Mouse (Mus musculus): ENCODE data around the gene Thrb.

Gene Thrb

DNA sequence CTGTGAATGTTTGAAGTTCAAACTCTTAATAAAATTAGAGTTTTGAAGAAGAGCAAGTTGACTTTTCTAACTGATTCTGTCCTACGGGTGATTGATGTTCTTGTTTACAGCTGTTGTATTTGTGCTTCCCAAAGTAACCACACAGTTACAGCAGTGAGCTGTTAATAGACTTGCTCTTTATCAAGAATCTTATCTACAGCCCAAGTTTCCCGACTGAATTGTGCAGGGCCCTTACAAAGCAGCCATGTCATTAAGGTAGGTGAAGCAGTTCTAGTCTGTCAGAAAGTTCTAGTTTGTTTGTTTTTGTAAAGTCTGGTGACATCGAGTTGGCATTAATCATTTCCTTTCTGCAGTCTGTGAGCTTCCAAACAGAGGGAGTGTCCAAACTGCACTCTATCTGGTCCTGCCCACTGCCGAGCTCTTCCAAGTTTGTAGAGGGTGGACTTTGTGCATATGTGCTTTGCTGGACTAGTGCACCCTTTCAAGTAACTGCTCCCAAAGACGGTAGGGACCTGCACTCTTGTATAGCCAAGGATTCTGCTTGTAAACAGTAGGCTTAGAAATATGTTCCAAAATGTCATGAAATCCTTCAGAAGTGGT, 124.2 kb downstream of the Thrb start:
- no peak for DNase-seq (ENCODE audit: low spot score)

DNA sequence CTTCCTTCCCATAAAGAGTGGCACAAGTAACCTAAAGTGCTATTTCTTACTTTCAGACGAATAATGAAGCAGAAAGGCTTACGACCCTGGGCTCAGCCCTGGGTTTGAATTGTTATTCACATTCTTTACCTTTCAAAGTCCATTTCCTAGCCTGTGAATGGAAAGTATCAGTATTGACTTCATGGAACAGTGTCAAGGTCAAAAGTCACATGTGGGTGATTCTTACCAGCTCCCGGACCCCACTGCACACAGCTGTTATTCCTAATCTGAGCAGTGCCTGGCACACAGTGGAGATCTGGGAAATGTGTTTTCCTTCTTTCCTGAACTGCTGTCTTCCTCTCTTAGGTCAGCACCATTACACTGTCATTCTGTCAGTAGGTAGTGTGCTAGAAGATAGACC, 125.3 kb downstream of the Thrb start:
- no peak for DNase-seq (ENCODE audit: low spot score)

DNA sequence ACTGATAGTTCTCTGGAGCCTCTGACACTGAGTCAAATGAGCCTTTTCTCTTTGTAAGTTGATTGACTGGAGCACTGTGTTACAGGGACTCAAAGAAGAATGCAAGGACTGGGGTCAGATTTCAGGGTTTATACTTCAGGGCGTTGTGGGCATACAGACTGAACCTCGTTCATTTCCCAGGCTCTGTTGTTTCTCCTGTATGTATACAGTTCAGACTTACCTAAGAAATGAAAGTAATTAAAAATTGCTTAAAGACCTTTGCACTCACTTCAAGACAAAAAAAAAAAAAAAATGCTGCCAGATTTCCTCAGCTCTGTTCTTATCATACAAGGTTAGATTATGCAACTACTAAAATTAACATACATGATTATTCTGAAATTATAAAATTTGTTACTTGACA, 126.2 kb downstream of the Thrb start:
- DNase-seq (ENCODE audit: low spot score): no peak

DNA sequence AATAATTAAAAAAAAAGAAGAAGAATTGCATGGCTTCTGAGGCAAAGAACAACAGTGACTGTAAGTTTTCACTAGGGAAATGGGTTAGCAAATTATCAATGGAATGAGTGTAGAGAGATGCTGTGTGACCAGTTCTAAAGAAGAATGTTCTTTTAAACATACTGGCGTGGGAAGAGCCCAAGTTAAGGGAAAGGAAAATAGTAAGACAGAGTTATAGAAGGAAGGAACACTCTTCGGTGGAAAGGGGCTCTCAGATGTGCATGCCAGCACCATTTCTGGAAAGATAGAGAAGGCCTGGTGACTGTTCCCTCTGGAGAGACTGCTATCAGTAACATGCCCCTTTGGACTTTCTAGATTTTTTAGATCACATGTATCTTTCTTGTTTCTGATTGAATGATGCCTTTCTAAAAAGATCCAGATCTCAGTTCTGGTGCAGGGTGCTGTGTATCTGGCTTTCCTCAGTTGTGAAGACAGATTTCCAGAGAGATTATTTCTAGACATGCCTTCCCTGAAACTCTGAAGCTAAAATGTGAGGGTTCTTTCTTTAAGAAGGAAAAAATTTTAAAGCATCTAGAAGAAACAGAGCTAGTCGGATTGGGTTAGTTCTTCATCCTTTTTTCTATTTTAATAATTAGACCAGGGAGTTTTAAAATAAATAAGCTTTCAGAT, 144.0 kb downstream of the Thrb start:
- DNase-seq (ENCODE audit: low spot score): no peak

DNA sequence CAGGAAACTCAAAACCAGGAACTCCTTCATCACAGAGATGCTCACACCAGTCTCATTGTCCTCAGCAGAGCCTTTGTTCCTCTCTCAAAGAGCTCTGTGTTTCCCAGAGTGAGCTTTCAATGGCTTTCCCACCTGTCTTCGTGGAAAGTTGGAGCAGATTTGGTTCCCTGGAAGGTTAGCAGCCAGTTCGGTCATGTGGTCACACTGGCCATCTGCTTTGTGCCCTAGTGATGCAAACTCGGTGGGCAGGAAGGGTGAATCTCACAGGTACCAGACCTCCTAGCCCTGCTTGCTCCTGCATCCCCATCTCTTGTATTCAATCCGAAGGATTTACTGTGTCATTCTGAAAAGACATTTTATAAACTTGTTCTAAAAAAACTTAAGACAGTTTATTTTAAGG, 151.0 kb downstream of the Thrb start:
- no peak for DNase-seq (ENCODE audit: low spot score)

DNA sequence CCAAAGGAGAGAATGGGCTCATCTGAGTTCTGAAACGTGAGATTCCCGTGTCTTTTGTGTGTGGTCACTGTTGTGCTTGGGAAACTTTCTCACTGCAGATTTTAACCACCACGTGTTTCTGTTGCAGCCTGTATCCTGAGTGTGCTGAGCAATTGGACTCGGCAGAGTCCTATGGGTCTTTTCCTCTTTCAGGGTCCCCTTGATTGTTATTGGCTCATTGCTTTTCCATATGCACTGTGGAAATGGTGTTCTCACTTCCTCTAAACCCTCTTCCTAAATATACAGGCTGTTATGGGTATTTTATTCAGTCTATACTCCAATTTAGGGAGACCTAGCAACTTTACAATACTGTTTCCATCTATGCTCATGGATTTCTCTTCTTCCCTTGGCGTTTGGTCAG, 152.4 kb downstream of the Thrb start:
- no peak for DNase-seq (ENCODE audit: low spot score)

DNA sequence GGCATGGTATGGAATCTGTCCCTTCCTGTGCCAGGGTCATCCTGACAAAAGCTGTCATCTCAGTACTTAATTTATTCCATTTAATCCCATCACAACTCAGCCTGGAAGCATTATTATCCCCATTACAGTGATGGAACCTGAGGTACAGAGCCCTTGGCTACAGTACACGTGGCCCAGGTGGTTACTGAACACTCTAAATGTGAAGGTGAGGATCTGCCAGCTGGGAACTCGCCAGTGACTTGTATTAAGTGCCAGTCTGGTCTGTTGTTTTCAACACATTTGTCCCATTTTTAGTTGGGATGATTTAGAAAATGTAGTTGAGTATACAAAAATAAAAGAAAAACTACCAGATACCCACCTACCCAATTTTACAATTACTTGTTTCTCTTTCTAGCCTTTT, 155.0 kb downstream of the Thrb start:
- no peak for DNase-seq (ENCODE audit: low spot score)

DNA sequence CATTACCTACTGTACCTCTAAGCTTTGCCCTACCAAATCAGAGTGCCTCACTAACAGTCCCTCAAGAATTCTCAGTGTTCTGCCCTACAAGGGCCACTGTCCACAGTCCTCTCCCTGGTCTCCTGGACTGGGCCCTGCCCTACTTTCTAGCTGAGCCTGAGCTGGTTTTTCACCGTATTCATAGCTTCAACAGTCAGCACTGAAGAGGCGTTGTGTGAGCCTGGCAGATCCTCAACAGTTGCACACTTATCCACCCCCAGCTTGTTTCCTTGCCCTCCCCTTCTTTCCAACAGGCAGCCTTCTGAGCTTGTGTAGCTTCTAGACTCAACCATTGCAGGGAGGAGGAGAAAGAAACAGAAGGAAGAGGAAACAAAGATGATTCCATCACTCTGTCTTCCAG, 158.0 kb downstream of the Thrb start:
- no peak for DNase-seq (ENCODE audit: low spot score)

DNA sequence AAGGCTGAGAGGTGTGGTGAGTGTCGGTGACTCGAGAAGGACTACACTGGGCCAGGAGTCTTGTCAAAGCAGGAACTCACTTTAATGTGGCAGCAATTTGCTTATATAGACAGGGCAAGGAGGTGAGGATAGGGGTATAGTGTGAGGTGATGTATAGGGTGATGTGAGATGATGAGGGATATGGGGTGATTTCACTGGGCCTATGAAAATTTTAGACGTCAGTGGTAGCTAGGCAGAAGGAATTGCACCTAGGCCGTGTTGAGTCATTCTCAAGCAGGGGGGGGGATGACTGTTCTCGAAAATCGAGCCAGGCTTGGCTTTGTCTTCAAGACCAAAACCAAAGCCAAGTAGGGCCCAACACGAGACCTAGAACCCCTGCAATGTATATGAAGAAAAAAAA, 162.7 kb downstream of the Thrb start:
- DNase-seq (ENCODE audit: low spot score): no peak

DNA sequence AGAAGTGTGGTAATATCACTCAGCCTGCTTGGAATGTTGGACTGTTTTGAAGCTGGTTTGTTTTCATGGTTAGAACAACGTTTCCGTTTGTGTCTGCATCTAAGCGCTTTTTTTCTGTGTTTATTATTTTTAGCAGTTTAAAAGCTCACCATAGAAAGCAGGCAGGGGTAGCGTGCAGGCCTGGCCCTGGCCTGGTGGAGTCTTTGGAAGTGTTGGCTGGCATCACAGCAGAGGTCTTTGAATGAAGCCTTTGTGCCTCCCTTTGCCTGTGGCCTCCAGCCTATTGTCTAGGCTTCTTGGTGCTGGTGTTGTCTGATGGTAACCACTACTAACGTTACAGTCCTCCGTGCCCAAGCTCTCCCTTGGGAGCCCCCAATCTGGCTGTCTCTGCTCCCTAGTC, 167.3 kb downstream of the Thrb start:
- DNase-seq (ENCODE audit: low spot score): no peak

DNA sequence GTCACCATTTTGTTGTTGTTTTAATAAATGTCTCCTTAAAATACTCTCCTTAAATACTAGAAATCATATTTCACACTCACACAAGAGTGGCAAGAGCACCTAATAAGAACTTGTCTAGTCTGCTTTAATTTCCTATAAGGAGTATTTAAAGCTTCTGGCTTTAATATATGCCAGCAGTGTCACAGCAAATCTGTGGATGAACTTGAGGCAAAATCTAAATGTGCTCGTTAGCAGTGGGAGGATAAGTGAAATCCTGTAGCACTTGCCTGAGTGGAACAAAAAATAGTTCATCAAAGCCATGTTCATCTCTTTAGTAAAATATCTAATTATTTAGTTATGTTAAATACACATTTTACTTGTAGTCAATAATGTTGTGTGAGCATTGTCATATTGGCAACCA, 175.7 kb downstream of the Thrb start:
- no peak for DNase-seq (ENCODE audit: low spot score)

DNA sequence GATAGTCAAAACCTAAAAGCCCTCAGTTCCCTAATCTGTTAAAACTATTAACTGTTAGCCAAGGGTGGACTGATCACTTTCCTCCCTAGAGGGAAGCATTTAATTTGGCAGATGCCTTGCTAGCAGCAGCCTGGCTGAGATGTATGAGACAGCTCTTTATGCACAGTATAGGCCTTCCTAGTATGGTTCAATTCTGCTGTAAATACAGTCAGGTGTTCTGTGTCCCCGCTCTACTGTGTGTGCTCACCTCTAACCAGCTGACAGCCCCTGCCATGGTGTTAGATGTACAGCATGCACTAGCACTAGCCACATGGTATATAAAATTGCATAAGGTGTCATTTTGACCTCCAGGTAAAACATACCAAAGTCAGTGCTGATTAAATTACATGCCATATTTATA, 176.7 kb downstream of the Thrb start:
- DNase-seq (ENCODE audit: low spot score): no peak

DNA sequence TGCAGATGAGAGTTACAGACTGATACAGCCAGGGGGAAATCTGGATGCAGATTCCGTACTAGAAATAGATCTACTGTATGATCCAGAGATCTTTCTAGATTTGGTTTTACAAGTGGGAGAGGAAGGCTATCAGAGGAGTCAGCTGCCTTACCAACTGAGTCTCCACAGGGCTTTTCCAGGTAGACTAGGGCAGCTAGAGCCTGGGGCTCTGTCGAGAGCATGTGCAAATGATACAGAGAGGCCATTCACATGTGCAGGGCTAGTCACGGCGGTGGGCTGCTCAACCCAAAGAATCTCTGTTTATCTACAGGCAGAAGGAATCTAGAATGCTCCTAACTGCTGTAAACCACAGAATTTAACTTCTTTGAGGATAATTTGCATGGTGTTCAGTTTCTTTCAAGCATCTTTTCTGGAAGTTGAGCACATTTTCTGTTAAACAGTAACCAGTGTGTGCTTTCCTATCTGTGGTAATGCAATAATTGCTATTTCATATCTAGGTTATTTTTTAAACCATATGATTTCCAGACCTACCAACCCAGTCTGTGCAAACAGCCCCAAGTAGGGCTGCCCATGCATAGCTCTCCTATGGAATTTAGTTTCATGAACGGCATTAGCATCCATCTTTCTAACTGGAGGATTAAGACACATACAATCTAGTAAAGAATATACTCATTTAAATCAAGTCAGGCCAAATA, 185.1 kb downstream of the Thrb start:
- DNase-seq (ENCODE audit: low spot score): no peak

DNA sequence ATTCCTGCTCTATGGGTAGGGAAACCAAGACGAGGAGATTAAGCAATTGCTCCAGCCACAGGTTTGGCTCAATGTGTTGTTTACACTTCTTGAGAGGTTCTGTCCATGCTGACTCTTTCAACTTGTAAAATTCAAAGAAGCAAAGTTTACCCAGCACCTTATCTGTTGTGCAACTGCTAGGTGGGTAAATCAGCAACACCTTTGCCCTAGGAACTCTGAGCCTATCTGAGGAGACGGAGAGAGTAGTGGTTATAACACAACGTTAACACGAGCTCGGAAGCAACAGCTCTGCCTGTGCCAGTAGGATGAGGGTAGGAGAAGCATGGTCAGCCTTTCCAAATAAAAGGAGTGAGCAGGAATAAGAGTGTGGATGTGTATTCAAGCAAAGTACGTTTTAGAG, 185.8 kb downstream of the Thrb start:
- DNase-seq (ENCODE audit: low spot score): peak; percentile 36

DNA sequence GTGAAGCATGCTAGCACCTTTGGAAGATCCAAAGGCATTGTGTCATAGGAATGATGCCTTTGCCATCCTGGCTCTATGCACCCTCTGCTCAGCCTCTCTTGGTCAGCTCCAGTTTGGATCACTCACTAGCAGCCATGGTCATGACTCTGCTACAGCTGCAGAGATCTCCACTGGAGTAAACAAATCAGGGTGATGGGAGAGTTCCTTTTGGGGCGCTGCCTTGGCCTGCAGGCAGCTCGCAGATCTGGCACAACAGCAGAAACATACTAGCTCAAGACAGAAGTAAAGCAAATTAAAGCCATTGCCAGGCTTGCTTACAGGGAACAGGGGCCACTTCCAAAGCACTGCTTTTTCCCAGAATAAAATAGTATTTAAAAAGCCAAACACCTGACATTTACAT, 186.6 kb downstream of the Thrb start:
- DNase-seq (ENCODE audit: low spot score): peak; percentile 16

DNA sequence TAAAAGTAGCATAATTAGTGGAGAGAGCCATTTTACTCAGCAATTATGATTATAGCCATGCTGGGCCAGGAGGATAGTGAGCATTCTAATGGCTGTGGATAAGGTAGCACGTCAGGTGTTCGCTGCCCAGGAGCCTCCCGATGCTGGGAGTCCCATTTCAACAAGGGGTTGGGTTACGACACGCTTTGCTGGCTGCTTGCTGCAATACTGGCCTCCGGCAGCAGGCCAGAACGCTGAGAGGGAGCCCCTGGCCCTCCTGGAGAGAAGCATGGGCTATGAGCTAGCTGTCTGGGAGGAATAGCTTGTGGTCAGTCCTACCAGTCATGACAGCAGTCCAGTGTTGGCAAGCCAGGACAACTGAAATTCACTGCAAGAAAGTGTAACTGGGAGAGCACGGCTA, 187.2 kb downstream of the Thrb start:
- DNase-seq (ENCODE audit: low spot score): no peak

DNA sequence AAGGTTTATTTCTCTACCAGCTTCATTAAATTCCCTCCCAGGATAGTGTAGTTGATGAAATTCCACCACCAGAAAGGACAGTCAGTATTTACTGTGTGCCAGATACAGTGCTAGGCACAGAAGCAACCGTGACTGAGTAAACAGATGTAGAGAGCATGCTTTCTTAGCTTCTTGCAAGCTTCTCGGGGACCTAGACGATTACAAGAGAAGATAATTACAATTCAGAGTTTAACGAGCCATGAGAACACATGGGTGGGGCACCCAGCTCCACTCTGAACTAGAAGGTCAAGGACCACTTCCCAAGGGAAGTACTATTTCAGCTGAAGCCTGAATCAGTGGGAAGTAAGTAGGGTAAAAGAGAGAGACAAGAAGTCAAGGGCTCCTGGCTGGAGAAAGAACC, 190.3 kb downstream of the Thrb start:
- DNase-seq (ENCODE audit: low spot score): no peak

DNA sequence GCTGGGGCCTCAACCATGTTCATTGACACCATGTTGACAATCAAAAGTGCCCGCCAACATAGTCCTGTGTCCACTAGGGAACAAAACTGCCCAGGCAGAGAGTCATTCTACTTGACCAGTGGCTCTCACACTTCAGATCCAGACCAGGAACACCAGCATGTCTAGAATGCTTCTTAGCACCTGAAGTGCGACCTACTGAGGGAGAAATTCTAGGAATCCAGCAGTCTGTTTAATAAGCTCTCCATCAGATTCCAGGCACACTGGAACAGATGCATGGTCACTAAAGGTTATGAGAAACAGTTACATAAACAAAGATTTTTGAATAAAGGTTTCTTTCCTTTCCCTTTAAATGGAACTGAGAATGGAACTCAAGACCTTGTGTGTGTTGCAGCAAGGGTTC, 192.2 kb downstream of the Thrb start:
- peak; percentile 39 for DNase-seq (ENCODE audit: low spot score)

DNA sequence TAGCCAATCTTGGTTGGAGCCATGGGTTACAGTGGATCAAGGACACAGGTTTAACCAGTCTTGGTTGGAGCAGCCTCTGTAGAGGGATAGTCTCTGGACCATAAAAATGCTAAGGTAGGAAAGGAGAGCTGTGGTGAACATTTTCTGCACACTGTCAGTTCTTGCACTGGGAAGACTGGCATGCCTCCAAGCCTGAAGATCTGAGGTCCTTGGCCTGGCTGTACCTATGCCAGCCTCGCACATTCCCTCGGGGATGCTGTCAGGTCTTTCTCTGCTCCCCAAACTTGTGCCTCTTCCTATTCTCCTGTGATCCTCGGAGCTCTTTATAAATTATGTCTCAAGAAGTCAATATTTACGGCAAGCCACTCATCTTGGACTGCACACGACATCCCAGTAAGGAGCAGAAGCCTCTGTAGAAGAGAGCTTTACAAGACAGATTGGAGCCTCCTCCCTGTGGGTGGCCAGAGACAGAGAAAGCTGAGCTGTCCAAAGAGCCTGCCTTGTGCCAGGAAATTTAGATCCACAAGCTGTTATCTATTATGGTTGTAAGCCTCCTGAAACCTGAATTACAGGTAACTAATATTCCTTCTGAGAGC, 199.8 kb downstream of the Thrb start:
- no peak for DNase-seq (ENCODE audit: low spot score)

DNA sequence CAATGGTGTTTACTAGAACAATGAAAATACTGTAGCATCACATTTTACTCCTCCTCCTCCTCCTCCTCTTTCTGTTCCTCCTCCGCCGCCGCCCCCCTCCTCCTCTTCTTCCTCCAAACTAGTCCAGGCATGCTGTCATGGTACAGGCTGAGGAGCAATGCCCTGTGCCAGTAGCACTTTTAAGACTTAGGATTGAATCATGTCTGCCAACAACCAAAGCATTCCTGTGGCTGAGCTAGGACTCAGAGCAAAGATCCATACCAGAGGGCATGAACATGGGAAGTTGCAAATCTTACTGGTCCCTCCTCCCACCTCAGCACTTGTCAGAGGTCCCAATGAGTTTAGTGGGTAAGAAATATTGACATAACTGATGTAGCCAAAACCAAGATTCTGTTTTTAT, 202.6 kb downstream of the Thrb start:
- DNase-seq (ENCODE audit: low spot score): no peak

DNA sequence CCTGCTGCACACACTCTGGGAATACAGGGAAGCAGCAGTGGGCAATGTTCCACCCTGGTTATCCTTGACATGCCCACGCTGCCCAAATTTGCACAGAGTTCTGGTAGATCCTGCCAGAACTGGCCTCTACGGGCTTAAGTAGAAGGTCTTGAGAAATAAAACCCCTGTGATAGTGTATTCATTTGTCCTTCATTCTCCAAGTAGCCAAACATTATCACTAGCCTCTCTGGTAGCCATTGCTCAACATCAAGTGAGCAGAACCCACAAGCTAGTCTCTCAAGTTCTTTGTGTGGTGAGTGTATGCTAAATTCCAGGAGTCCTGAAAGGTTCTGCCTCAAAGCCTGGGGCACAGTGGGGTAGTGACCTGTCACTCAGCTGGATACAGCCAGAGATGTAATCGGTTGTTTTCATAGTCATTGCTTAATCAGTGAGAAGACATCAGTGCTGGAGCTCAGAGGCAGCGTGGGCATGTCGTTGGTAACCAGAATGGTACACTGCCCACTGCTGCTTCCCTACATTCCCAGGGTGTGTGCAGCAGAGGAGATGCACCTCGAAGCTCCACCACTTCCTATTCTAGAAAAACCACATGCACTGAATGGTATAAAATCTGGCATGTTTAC, 203.8 kb downstream of the Thrb start:
- no peak for DNase-seq (ENCODE audit: low spot score)

DNA sequence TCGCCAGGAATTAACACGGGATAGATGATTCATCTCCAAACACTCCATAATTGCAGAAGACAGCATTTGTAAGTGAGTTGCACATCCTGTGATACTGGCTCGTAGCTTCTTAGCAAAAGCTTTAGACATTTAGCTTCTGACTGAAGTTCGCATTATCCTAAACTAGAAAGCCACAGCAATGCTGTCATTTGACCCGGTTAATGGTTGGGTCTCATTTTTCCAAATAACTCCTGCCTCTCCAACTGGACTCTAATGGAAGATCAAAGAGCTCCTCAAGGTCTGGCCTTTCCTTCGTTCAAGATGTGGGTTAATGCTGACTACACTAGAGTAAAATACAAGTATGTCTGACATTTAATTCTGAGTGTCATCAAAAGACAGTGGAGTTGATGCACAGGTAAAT, 208.3 kb downstream of the Thrb start:
- no peak for DNase-seq (ENCODE audit: low spot score)

DNA sequence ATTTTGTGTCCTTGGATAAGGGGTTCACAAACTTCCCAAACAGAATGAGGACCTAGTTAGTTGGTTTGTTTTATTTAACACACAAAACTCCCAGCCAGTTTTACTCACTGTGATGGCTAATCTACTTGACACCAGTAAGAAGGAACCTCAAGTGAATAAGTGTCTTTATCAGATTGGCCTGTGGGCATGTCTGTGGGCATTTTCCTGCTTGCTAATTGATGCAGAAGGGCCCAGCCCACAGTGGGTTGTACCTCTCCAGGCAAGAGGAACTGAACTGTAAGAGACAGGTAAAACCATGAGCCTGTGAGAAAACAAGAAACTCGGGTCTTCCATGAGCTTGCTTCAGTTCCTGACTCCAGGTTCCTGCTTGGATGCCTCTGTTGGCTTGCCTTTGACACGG, 215.9 kb downstream of the Thrb start:
- DNase-seq (ENCODE audit: low spot score): no peak
